Mouse (Mus musculus): ENCODE measurements around the gene Lcat. TPM values are rescaled to one million over a fixed set of nuclear protein-coding genes. Genes with fewer than 3 reads are reported as not detected.

The Lcat gene
- polyA plus RNA-seq, 1 experiment from 2014 or later, result 70.8 TPM

- no peak overlapping the region for H3K27ac ChIP-seq (replicated peaks)
- ATAC-seq (ENCODE audit: insufficient read depth), result no peak
- H3K4me3 ChIP-seq (replicated peaks), result no peak overlapping the region
- WGBS (ENCODE audit: insufficient replicate concordance), result 74% methylated on average over 10 of the region's 10 CpGs
- no peak overlapping the region for H3K9ac ChIP-seq
- H3K27me3 ChIP-seq, result no peaks in the 10 kb centered on the region
- H3K4me2 ChIP-seq, result no peak overlapping the region
- H3K36me3 ChIP-seq (replicated peaks), result peaks cover 94% of the 10 kb centered on the region
- H3K4me1 ChIP-seq (replicated peaks), result peaks cover 15% of the 10 kb centered on the region
- H3K9me3 ChIP-seq (replicated peaks), result no peaks in the 10 kb centered on the region
Observed at GRCm38 (mm10) chr8:105949350-105949749, 6.2 kb upstream of the Lcat start.

GRCm38 (mm10) chr8:105942542-105942941 is 640 bp downstream of the Lcat start:
- H3K9me3 ChIP-seq (replicated peaks), result no peaks in the 10 kb centered on the region
- no peak overlapping the region for H3K9ac ChIP-seq
- H3K36me3 ChIP-seq (replicated peaks), result peaks cover 53% of the 10 kb centered on the region
- no peaks in the 10 kb centered on the region for H3K27me3 ChIP-seq
- peak overlapping the region; percentile 38 for H3K4me3 ChIP-seq (replicated peaks)
- WGBS (ENCODE audit: insufficient replicate concordance), result 83% methylated on average over 5 of the region's 5 CpGs
- peak; percentile 68 for ATAC-seq (ENCODE audit: insufficient read depth)
- H3K4me2 ChIP-seq, result peak overlapping the region; percentile 47
- H3K27ac ChIP-seq (replicated peaks), result peak overlapping the region; percentile 72
- peaks cover 23% of the 10 kb centered on the region for H3K4me1 ChIP-seq (replicated peaks)

- Histone ChIP-seq H3K4me1 (replicated peaks) (peaks cover 23% of the 10 kb centered on the region), H3K27ac (replicated peaks) (peak overlapping the region; percentile 70), H3K9ac (no peak overlapping the region), H3K27me3 (no peaks in the 10 kb centered on the region), H3K36me3 (replicated peaks) (peaks cover 48% of the 10 kb centered on the region), H3K4me3 (replicated peaks) (peak overlapping the region; percentile 38), H3K4me2 (peak overlapping the region; percentile 57), H3K9me3 (replicated peaks) (no peaks in the 10 kb centered on the region)
- no peak; the same call in 1 of the 2 replicates for ATAC-seq (ENCODE audit: insufficient read depth)
- 77% methylated on average over 11 of the region's 11 CpGs for WGBS (ENCODE audit: insufficient replicate concordance)
Observed at GRCm38 (mm10) chr8:105942026-105942425, 1.2 kb downstream of the Lcat start.

GRCm38 (mm10) chr8:105938306-105938669 is 4.9 kb downstream of the Lcat start, which contains the start of gene Psmb10:
Psmb10 (minus strand) TSS chr8:105938444.
- H3K4me3 ChIP-seq (replicated peaks), result peak within 1 kb of the TSS; percentile 72
- peak within 1 kb of the TSS; percentile 82 for H3K27ac ChIP-seq (replicated peaks)
- peaks cover 38% of the 10 kb centered on the region for H3K4me1 ChIP-seq (replicated peaks)
- H3K36me3 ChIP-seq (replicated peaks), result peaks cover 14% of the 10 kb centered on the region; the same call in 1 of the 2 replicates
- H3K9me3 ChIP-seq (replicated peaks), result no peaks in the 10 kb centered on the region
- 2% methylated on average over 4 of the region's 4 CpGs for WGBS (ENCODE audit: insufficient replicate concordance)
- ATAC-seq (ENCODE audit: insufficient read depth), result no peak
- H3K4me2 ChIP-seq, result peak within 1 kb of the TSS; percentile 93
- H3K27me3 ChIP-seq, result no peaks in the 10 kb centered on the region
- H3K9ac ChIP-seq, result peak within 1 kb of the TSS; percentile 72

GRCm38 (mm10) chr8:105937496-105938305 is 5.5 kb downstream of the Lcat start:
- peak; percentile 14 for ATAC-seq (ENCODE audit: insufficient read depth)
- Histone ChIP-seq H3K36me3 (replicated peaks) (0 out of 2 replicates have a peak, but pooled peaks cover 10% of the 10 kb centered on the region), H3K9ac (peak overlapping the region; percentile 72), H3K4me1 (replicated peaks) (peaks cover 34% of the 10 kb centered on the region), H3K27me3 (no peaks in the 10 kb centered on the region), H3K27ac (replicated peaks) (peak overlapping the region; percentile 82), H3K9me3 (replicated peaks) (no peaks in the 10 kb centered on the region), H3K4me2 (peak overlapping the region; percentile 93), H3K4me3 (replicated peaks) (peak overlapping the region; percentile 72)
- under 1% methylated on average over 33 of the region's 33 CpGs for WGBS (ENCODE audit: insufficient replicate concordance)

GRCm38 (mm10) chr8:105936866-105937475 is 6.2 kb downstream of the Lcat start:
- Histone ChIP-seq H3K9ac (peak overlapping the region; percentile 72), H3K36me3 (replicated peaks) (0 out of 2 replicates have a peak, but pooled peaks cover 10% of the 10 kb centered on the region), H3K9me3 (replicated peaks) (no peaks in the 10 kb centered on the region), H3K4me3 (replicated peaks) (peak overlapping the region; percentile 72), H3K27me3 (no peaks in the 10 kb centered on the region), H3K27ac (replicated peaks) (peak overlapping the region; percentile 82), H3K4me1 (replicated peaks) (peaks cover 34% of the 10 kb centered on the region), H3K4me2 (peak overlapping the region; percentile 93)
- 1% methylated on average over 30 of the region's 30 CpGs for WGBS (ENCODE audit: insufficient replicate concordance)
- peak; percentile 71 for ATAC-seq (ENCODE audit: insufficient read depth)

- H3K27ac ChIP-seq (replicated peaks), result peak overlapping the region; percentile 82
- 20% methylated on average over 7 of the region's 7 CpGs for WGBS (ENCODE audit: insufficient replicate concordance)
- H3K4me3 ChIP-seq (replicated peaks), result peak overlapping the region; percentile 72
- peak overlapping the region; percentile 93 for H3K4me2 ChIP-seq
- H3K27me3 ChIP-seq, result no peaks in the 10 kb centered on the region
- no peak for ATAC-seq (ENCODE audit: insufficient read depth)
- H3K9me3 ChIP-seq (replicated peaks), result no peaks in the 10 kb centered on the region
- H3K4me1 ChIP-seq (replicated peaks), result peaks cover 34% of the 10 kb centered on the region
- peak overlapping the region; percentile 72 for H3K9ac ChIP-seq
- 0 out of 2 replicates have a peak, but pooled peaks cover 10% of the 10 kb centered on the region for H3K36me3 ChIP-seq (replicated peaks)
Observed at GRCm38 (mm10) chr8:105935863-105936603, 7.1 kb downstream of the Lcat start.

- Histone ChIP-seq H3K27ac (replicated peaks) (peak overlapping the region; percentile 82), H3K9ac (no peak overlapping the region), H3K4me1 (replicated peaks) (peaks cover 41% of the 10 kb centered on the region), H3K9me3 (replicated peaks) (no peaks in the 10 kb centered on the region), H3K27me3 (no peaks in the 10 kb centered on the region), H3K4me2 (peak overlapping the region; percentile 27; the same call in 1 of the 2 replicates), H3K36me3 (replicated peaks) (peaks cover 14% of the 10 kb centered on the region; the same call in 1 of the 2 replicates), H3K4me3 (replicated peaks) (no peak overlapping the region)
- no peak for ATAC-seq (ENCODE audit: insufficient read depth)
- WGBS (ENCODE audit: insufficient replicate concordance), result 21% methylated on average over 6 of the region's 6 CpGs
Observed at GRCm38 (mm10) chr8:105935105-105935504, 8.1 kb downstream of the Lcat start.

GRCm38 (mm10) chr8:105933762-105934161 is 9.4 kb downstream of the Lcat start, which contains the start of gene Ctrl:
Ctrl (minus strand) TSS chr8:105933862.
- no peaks in the 10 kb centered on the region for H3K27me3 ChIP-seq
- H3K4me3 ChIP-seq (replicated peaks), result no peak within 1 kb of the TSS
- H3K27ac ChIP-seq (replicated peaks), result no peak within 1 kb of the TSS
- no peak within 1 kb of the TSS for H3K9ac ChIP-seq
- H3K36me3 ChIP-seq (replicated peaks), result peaks cover 17% of the 10 kb centered on the region
- H3K4me2 ChIP-seq, result no peak within 1 kb of the TSS
- no peaks in the 10 kb centered on the region for H3K9me3 ChIP-seq (replicated peaks)
- 76% methylated on average over 2 of the region's 2 CpGs for WGBS (ENCODE audit: insufficient replicate concordance)
- ATAC-seq (ENCODE audit: insufficient read depth), result no peak
- peaks cover 38% of the 10 kb centered on the region for H3K4me1 ChIP-seq (replicated peaks)

GRCm38 (mm10) chr8:105932525-105932924 is 10.7 kb downstream of the Lcat start:
- no peak overlapping the region for H3K27ac ChIP-seq (replicated peaks)
- H3K9me3 ChIP-seq (replicated peaks), result no peaks in the 10 kb centered on the region
- H3K4me1 ChIP-seq (replicated peaks), result peaks cover 34% of the 10 kb centered on the region
- no peak overlapping the region for H3K9ac ChIP-seq
- peaks cover 18% of the 10 kb centered on the region for H3K36me3 ChIP-seq (replicated peaks)
- no peak overlapping the region for H3K4me2 ChIP-seq
- ATAC-seq (ENCODE audit: insufficient read depth), result no peak
- no peaks in the 10 kb centered on the region for H3K27me3 ChIP-seq
- WGBS (ENCODE audit: insufficient replicate concordance), result 84% methylated on average over 11 of the region's 11 CpGs
- no peak overlapping the region for H3K4me3 ChIP-seq (replicated peaks)

Measured in liver, embryonic 15.5 days (tissue).